Mouse (Mus musculus) myocyte (in vitro differentiated cells): ENCODE data around the gene Sox5.

ENCODE experiments used
- CEBPB ChIP-seq: IDR thresholded peaks from 2 replicates; pipeline ENCODE4 v1.6.1; 2011; ENCODE audit warnings: mild to moderate bottlenecking, moderate library complexity; ENCODE audit not compliant: poor library complexity, insufficient read depth, severe bottlenecking
- E2F4 ChIP-seq: IDR thresholded peaks from one replicate; pipeline ENCODE4 v1.6.1; 2011; ENCODE audit warnings: mild to moderate bottlenecking, control low read depth, moderate library complexity; ENCODE audit not compliant: insufficient read depth
- MAX ChIP-seq: IDR thresholded peaks from one replicate; pipeline ENCODE4 v1.6.1; 2011; ENCODE audit warnings: low read depth, mild to moderate bottlenecking, control low read depth
- MYOD1 ChIP-seq, 3 experiments: IDR thresholded peaks; one replicate each; pipeline ENCODE4 v1.6.1; 2011; ENCODE audit warnings: control low read depth in 2 of 3, low read depth in 2 of 3, mild to moderate bottlenecking in 2 of 3, moderate library complexity in 1 of 3; ENCODE audit not compliant: insufficient read length in 2 of 3, control insufficient read depth in 1 of 3
- MYOG ChIP-seq, 3 experiments: IDR thresholded peaks; one replicate each; pipeline ENCODE4 v1.6.1; 2011; ENCODE audit warnings: control low read depth in 2 of 3, low read depth in 2 of 3, mild to moderate bottlenecking in 2 of 3; ENCODE audit not compliant: insufficient read length in 2 of 3, control insufficient read depth in 1 of 3, insufficient read depth in 1 of 3
- POLR2A ChIP-seq: IDR thresholded peaks from one replicate; pipeline ENCODE4 v1.6.1; 2011; ENCODE audit warnings: low read depth, mild to moderate bottlenecking, control low read depth, moderate library complexity; ENCODE audit not compliant: insufficient read length
- POLR2AphosphoS2 ChIP-seq: IDR thresholded peaks from one replicate; pipeline ENCODE4 v1.6.1; 2011; ENCODE audit warnings: low read depth, control low read depth; ENCODE audit not compliant: insufficient read length
- REST ChIP-seq: IDR thresholded peaks from one replicate; pipeline ENCODE4 v1.6.1; 2011; ENCODE audit warnings: mild to moderate bottlenecking, control low read depth, moderate library complexity; ENCODE audit not compliant: insufficient read depth, insufficient read length
- SRF ChIP-seq: IDR thresholded peaks from one replicate; pipeline ENCODE4 v1.6.1; 2011; ENCODE audit warnings: low read depth; ENCODE audit not compliant: control insufficient read depth, insufficient read length
- TCF12 ChIP-seq: IDR thresholded peaks from one replicate; pipeline ENCODE4 v1.6.1; 2011; ENCODE audit warnings: mild to moderate bottlenecking, control low read depth; ENCODE audit not compliant: poor library complexity, insufficient read depth, severe bottlenecking
- USF1 ChIP-seq: IDR thresholded peaks from one replicate; pipeline ENCODE4 v1.6.1; 2011; ENCODE audit warnings: low read depth, mild to moderate bottlenecking, control low read depth, moderate library complexity

- TF ChIP-seq POLR2A (no peak), MAX (no peak), REST (no peak), SRF (no peak), E2F4 (no peak), POLR2AphosphoS2 (no peak), MYOD1 (IDR thresholded peaks at IDR 0.05; ENCODE audit: control insufficient read depth in 1 of 3, insufficient read length in 2 of 3, low read depth in 2 of 3) (no peak), TCF12 (no peak), USF1 (no peak), CEBPB (no peak), MYOG (IDR thresholded peaks at IDR 0.05; ENCODE audit: control insufficient read depth in 1 of 3, insufficient read depth in 1 of 3, insufficient read length in 2 of 3, low read depth in 2 of 3) (no peak)
These were observed 315.1 kb downstream of the Sox5 start for GRCm38 (mm10) chr6:144466711-144467110.
